Mouse (Mus musculus) heart, adult 2 months (tissue): Measurements from ENCODE around the gene Thbs2. TPM values are rescaled to one million over a fixed set of nuclear protein-coding genes. Genes with fewer than 3 reads are reported as not detected.

Experiments used
- DNase-seq, 2 experiments: peaks; one replicate each; pipeline ENCODE4 v3.0.0; 2021
- H3K27ac ChIP-seq: fragments of 200-600 bp; 2 replicates; pipeline ENCODE4 v1.8.1; 2022
- H3K27me3 ChIP-seq: fragments of 200-500 bp; 2 replicates; pipeline ENCODE4 v1.6.1; 2012; ENCODE audit warnings: mild to moderate bottlenecking, low read length, inconsistent platforms, mixed read lengths; ENCODE audit not compliant: control insufficient read depth, insufficient read depth
- H3K36me3 ChIP-seq: fragments of 200-500 bp; 2 replicates; pipeline ENCODE4 v1.6.1; 2012; ENCODE audit warnings: low read length, inconsistent platforms; ENCODE audit not compliant: control insufficient read depth, insufficient read depth
- H3K4me1 ChIP-seq: fragments of 200-500 bp; 2 replicates; pipeline ENCODE4 v1.6.1; 2011; ENCODE audit warnings: low read length; ENCODE audit not compliant: control insufficient read depth, insufficient read depth
- H3K4me3 ChIP-seq: fragments of 200-600 bp; 2 replicates; pipeline ENCODE4 v1.8.1; 2022
- H3K79me2 ChIP-seq: fragments of 200-500 bp; replicated peaks from 2 replicates; pipeline ENCODE4 v1.6.1; 2012; ENCODE audit warnings: mild to moderate bottlenecking, inconsistent platforms, low read length, moderate library complexity, mixed read lengths; ENCODE audit not compliant: control insufficient read depth, insufficient read depth
- H3K9ac ChIP-seq: fragments of 200-500 bp; 2 replicates; pipeline ENCODE4 v1.6.1; 2012; ENCODE audit warnings: low read depth, mild to moderate bottlenecking, control low read depth, inconsistent platforms, low read length, mixed read lengths
- CTCF ChIP-seq: fragments of 200-600 bp; IDR thresholded peaks from 2 replicates; pipeline ENCODE4 v1.8.1; 2022; ENCODE audit warnings: antibody characterized with exemption, mild to moderate bottlenecking, moderate library complexity
- EP300 ChIP-seq: fragments of 200-500 bp; IDR thresholded peaks from 2 replicates; pipeline ENCODE4 v1.6.1; 2011; ENCODE audit warnings: low read depth, low read length, control low read depth; ENCODE audit not compliant: insufficient read depth
- POLR2A ChIP-seq: fragments of 200-500 bp; IDR thresholded peaks from 2 replicates; pipeline ENCODE4 v1.6.1; 2011; ENCODE audit warnings: mild to moderate bottlenecking, low read depth, low read length, control low read depth; ENCODE audit not compliant: insufficient read depth
- WGBS: fragments of 180-500 bp; shearing (Covaris S2); methylation state at CpG from one replicate; pipeline ENCODE4 v1.1.7; 2018; 5-methylcytosine and 5-hydroxymethylcytosine counted together
- intact Hi-C: fragments of 180-260 bp; cut with DNase I; formaldehyde crosslinking; loops from one replicate; pipeline ENCODE4 v1.15.1; 2025
- polyA plus RNA-seq: library from polyadenylated mRNA; depleted of rRNA; stranded (reverse); fragments of >200 nt; gene quantifications from 2 replicates; pipeline ENCODE4 v1.2.3, GENCODE M21; 2012
- total RNA-seq, 2 experiments: library from RNA; stranded (reverse); gene quantifications; 2 replicates each; pipeline ENCODE4 v1.2.3; 2021

Gene Thbs2
- total and polyA plus RNA-seq, 3 experiments: 10.8 to 21.0 (median 12.2) TPM

GRCm38 (mm10) chr17:14727481-14727880 lies 33.4 kb upstream of the Thbs2 start:
- no peak overlapping the region for H3K9ac ChIP-seq
- WGBS: 39% methylated on average over 3 of the region's 3 CpGs
- intact Hi-C loops: no loop called here
- DNase-seq: no peak
- H3K27ac ChIP-seq: no peak overlapping the region
- H3K4me3 ChIP-seq: no peak overlapping the region
- TF ChIP-seq EP300 (no peak), CTCF (no peak), POLR2A (no peak)
- H3K27me3 ChIP-seq: no peaks in the 10 kb centered on the region
- H3K4me1 ChIP-seq: no peaks in the 10 kb centered on the region
- H3K79me2 ChIP-seq: no peaks in the 10 kb centered on the region
- H3K36me3 ChIP-seq: no peaks in the 10 kb centered on the region

- 48% methylated on average over 2 of the region's 2 CpGs for WGBS
- no peaks in the 10 kb centered on the region for H3K79me2 ChIP-seq
- H3K4me1 ChIP-seq: peaks cover 4% of the 10 kb centered on the region; the same call in 1 of the 2 replicates
These were observed 30.8 kb upstream of the Thbs2 start for GRCm38 (mm10) chr17:14724786-14725185.

GRCm38 (mm10) chr17:14721325-14721724 lies 27.3 kb upstream of the Thbs2 start:
- Histone ChIP-seq H3K4me1 (peaks cover 4% of the 10 kb centered on the region; the same call in 1 of the 2 replicates), H3K79me2 (no peaks in the 10 kb centered on the region), H3K27me3 (no peaks in the 10 kb centered on the region), H3K9ac (no peak overlapping the region), H3K36me3 (no peaks in the 10 kb centered on the region), H3K27ac (peak overlapping the region; percentile 4; the same call in 1 of the 2 replicates), H3K4me3 (no peak overlapping the region)
- 69% methylated on average over 4 of the region's 4 CpGs for WGBS
- DNase-seq: no peak
- TF ChIP-seq POLR2A (no peak), EP300 (no peak), CTCF (no peak)
- intact Hi-C loops: no loop called here

More at GRCm38 (mm10) chr17:14724786-14725185, 30.8 kb upstream of the Thbs2 start:
- no peak overlapping the region for H3K27ac ChIP-seq
- H3K27me3 ChIP-seq: no peaks in the 10 kb centered on the region
- DNase-seq: no peak
- intact Hi-C loops: no loop called here
- no peak overlapping the region for H3K9ac ChIP-seq
- H3K36me3 ChIP-seq: no peaks in the 10 kb centered on the region
- H3K4me3 ChIP-seq: no peak overlapping the region
- TF ChIP-seq POLR2A (no peak), CTCF (no peak), EP300 (no peak)

- WGBS: 62% methylated on average over 4 of the region's 4 CpGs
- H3K9ac ChIP-seq: no peak overlapping the region
- peaks cover 4% of the 10 kb centered on the region; the same call in 1 of the 2 replicates for H3K4me1 ChIP-seq
- peak overlapping the region; percentile 4; the same call in 1 of the 2 replicates for H3K27ac ChIP-seq
- no peaks in the 10 kb centered on the region for H3K27me3 ChIP-seq
- intact Hi-C loops: no loop called here
- DNase-seq: peak in 1 of 2 experiments; percentile 41
- H3K4me3 ChIP-seq: no peak overlapping the region
- H3K79me2 ChIP-seq: no peaks in the 10 kb centered on the region
- H3K36me3 ChIP-seq: no peaks in the 10 kb centered on the region
- TF ChIP-seq EP300: no peak
- TF ChIP-seq POLR2A: no peak
These were observed 26.9 kb upstream of the Thbs2 start for GRCm38 (mm10) chr17:14720912-14721311.

- peak; percentile 66 to 79 for DNase-seq
- Histone ChIP-seq H3K9ac (no peak overlapping the region), H3K4me3 (no peak overlapping the region), H3K27me3 (no peaks in the 10 kb centered on the region), H3K27ac (peak overlapping the region; percentile 39), H3K4me1 (peaks cover 4% of the 10 kb centered on the region; the same call in 1 of the 2 replicates), H3K36me3 (no peaks in the 10 kb centered on the region), H3K79me2 (no peaks in the 10 kb centered on the region)
- WGBS: 62% methylated on average over 7 of the region's 7 CpGs
- intact Hi-C loops: no loop called here
- TF ChIP-seq POLR2A: peak; percentile 24; the same call in 1 of the 2 replicates
- TF ChIP-seq CTCF: no peak
- peak; percentile 82 for TF ChIP-seq EP300
These were observed 26.2 kb upstream of the Thbs2 start for GRCm38 (mm10) chr17:14720227-14720626.

GRCm38 (mm10) chr17:14718801-14719200 lies 24.8 kb upstream of the Thbs2 start:
- DNase-seq: no peak
- TF ChIP-seq POLR2A: no peak
- no peak for TF ChIP-seq EP300
- no peak for TF ChIP-seq CTCF
- Histone ChIP-seq H3K9ac (no peak overlapping the region), H3K4me1 (peaks cover 4% of the 10 kb centered on the region; the same call in 1 of the 2 replicates), H3K79me2 (no peaks in the 10 kb centered on the region), H3K4me3 (no peak overlapping the region), H3K27ac (no peak overlapping the region), H3K27me3 (no peaks in the 10 kb centered on the region), H3K36me3 (no peaks in the 10 kb centered on the region)
- WGBS: 62% methylated on average over 4 of the region's 4 CpGs
- intact Hi-C loops: no loop called here
